Mouse (Mus musculus): Measurements from ENCODE around the gene Iqce. TPM values are rescaled to one million over a fixed set of nuclear protein-coding genes. Genes with fewer than 3 reads are reported as not detected.
"Not testable (repeated sequence)": the region's sequence is repeated elsewhere in the genome, so short reads cannot be mapped to it uniquely, and the experiment has no call there.

The Iqce gene
- total RNA-seq, 2 experiments from 2014 or later: 70.1 to 75.6 TPM

DNA sequence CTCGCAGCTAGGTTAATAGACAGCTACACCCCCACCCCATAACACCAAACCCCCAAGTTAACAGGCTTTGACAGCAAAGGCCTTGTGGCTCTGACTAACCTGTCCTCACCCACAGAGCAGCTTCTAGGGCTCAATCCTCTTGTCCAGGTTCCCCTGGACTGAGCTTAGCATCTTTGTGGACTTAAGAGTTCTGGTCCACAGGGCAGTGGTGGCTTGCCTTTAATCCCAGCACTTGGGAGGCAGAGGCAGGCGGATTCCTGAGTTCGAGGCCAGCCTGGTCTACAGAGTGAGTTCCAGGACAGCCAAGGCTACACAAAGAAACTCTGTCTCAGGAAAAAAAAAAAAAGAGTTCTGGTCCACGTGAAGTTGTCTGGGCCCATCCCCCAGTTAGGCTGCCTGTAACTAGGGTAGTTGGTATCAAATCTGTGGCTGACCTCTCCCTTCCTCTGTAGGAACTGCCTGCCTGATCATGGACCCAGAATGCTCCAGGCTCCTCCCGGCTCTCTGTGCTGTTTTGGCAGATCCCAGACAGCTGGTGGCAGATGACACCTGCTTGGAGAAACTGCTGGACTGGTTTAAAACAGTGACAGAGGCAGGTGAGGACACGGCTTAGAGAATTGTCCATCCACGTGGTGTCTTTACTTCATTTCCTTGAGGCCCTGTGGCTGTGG is 3.5 kb upstream of the Iqce start:
- DNase-seq: no peak
- intact Hi-C loops (cut with DNase I): no loop called here

DNA sequence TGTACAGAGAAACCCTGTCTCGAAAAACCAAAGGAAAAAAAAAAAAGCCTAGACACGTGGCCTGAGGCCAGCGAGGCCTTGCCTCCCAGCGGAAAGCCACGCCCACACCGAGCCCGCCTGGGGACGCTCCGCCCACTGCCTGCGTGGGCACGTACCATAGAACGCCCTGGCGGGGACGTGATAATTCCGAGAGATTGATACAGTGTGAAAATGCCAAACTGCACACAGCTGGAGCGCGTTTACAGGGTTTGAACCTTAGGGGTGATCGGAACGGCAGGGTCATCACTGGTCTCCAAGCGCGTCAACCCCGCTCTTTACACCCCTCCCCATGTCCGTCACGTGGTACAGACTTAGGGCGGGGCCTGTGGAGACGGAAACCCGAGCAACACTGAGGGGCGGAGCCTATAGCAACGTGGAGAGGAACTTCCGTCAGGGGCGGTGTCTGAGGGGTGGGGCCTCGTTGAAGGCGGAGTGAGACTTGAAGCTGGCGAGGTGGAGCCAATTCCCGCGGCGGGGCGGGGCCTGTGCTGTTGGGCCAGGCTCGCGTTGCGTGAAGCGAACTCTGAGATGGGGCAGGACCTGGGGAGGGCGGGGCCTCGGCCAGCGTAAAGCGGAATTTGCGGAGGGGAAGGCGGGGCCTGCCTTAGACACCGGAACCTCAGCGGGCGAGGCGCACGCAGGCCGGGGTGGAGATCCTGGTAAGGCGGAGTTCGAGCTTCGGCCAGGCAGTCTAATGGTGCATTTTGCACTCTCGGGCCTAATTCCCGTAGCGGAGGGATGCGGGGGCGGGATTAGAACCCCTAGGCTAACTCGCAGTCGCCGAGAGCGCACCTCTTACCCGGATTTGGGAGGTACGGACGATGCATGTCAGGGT is 2.4 kb upstream of the Iqce start, which contains the start of gene Brat1:
Gene Brat1, plus strand, starts transcription at position 634 of the 874 bp plus-strand sequence.
- peak; percentile 100 for DNase-seq

DNA sequence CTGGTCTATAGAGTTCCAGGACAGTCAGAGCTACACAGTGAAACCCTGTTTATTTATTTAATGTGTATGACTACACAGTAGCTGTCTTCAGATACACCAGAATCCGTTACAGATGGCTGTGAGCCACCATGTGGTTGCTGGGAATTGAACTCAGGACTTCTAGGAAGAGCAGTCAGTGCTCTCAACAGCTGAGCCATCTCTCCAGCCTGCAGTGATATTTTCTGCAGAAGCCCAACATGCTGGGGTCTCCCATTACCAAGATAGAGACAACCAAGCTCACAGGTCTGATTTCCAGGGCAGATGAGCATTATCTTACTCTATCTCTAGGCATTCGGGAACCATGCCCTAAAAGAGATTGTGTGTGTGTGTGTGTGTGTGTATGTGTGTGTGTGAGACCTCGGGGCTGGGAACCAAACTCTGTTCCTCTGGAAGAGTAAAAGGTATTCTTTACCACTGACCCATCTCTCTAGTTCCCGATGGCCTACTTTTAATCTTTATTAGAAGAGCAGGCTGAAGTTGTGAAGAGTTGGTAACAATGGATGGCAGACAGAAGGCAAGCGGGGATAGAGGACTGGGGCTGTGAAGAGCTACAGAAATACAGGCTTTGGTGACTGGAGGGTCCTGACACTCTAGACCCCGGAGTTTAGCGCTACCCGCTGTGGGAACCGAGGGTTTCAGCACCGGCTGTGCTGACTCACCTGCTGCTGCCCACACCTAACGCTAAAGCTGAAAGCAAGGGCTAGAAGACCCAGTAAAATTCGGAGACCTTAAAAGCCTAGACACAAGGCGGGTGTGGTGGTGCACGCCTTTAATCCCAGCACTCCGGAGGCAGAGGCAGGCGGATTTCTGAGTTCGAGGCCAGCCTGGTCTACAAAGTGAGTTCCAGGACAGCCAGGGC is 1.6 kb upstream of the Iqce start:
- no peak for DNase-seq
- intact Hi-C loops (cut with DNase I): no loop called here

More for the DNA sequence above, 2.4 kb upstream of the Iqce start, which contains the start of gene Brat1:
- intact Hi-C loops (cut with DNase I): no loop called here

DNA sequence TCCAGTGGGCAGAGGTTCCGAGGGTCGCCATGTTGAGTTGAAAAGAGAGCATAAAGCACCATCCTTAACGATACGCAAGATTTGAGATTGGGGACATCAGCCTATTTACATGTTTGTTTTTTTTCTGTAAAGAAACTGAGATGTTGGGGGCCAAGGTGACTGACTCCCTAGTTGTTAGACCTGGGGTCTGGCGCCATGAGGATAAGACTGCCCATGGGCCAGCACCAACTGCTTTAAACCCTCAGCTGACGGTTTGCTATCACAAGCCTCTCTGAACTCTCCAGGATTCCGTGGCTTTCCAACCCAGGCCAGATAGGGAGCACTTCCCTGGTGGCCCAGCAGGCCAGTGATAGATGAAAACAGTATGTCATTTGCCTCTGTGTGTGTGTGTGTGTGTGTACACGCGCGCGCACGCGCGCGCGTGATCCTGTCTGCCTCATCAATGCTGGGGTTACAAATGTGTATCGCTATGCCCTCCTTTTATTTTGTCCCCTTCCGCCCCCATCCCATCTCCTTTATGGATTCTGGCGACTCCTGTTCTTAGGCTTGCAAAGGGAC is 519 bp upstream of the Iqce start:
- no peak for DNase-seq
- intact Hi-C loops (cut with DNase I): no loop called here

DNA sequence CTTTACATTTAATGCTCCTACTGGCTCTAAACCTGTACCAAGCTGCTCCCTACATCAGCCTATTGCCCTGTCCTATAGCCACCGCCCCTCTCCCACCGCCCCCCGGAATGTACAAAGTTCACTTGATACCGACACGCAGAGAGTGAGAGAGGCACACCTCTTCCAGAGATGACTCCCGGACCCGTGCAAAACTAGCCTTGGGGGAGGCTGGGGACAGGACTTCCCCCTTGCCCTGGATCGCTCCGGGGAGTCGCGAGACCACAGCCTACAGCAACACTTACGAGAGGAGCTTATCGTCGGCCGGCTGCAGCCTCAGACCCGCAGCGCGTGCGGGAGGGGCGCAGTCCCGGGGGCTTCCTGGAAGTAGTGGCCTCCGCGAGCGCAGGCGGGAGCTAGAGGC is 517 bp downstream of the Iqce start:
- peak; percentile 34 for DNase-seq
- intact Hi-C loops (cut with DNase I): no loop called here

DNA sequence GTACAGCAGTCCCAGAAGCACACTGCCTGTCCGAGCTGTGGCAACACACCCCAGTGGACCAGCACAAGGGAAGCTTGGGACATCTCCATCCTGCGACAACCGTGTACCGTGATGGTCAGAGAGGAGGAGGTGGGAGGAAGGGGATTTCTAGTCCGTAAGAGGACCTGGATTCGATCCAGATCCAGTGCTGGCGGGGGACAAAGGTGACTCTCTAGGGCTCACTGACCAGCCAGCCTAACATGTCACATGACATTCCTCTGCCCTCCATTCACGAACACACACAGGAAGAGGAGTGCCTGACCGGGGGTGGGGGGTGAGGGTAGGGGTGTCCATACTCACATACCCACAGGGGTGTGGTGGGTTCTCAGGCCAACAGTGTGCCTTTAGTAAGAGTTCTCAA is 2.4 kb downstream of the Iqce start:
- DNase-seq: no peak
- intact Hi-C loops (cut with DNase I): no loop called here

DNA sequence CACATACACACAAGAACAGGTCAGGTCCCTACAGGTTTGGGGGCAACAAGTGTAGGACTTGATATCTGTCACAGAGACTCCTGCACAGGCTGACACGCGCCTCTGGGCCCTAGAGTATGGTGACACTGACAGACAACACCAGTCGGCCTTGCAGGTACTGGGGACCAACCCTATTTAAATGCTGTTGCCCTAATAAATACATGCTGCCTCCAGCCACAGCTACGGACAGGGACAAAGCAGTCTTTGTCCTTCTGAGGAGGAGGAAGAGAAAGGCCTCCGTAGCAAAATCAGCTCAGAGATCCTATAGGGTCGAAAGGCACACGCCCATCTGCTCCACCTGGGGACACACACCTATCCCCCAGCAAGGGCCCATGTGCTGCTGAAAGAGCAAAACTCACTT is 6.2 kb downstream of the Iqce start:
- intact Hi-C loops (cut with DNase I): no loop called here
- no peak for DNase-seq

DNA sequence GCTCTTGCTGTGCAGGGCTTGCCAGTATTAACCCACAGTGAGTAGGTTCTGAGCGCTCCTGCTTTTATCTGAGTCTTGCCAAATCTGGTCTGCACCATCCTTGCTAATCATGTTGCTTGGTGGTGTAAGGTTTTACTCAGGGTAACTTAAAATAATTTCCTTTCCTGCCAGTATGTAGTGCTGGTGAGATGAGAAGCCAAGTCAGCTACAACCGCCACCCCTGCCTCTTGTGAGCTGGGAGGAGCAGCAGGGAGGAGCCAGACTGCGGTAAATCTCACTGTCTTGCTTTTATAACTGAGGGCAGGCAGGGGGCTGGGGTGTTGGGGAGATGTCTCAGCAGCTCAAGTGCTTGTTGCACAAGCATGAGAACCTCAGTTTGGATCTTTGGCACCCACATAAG is 13.7 kb downstream of the Iqce start:
- intact Hi-C loops (cut with DNase I): no loop called here
- no peak for DNase-seq

DNA sequence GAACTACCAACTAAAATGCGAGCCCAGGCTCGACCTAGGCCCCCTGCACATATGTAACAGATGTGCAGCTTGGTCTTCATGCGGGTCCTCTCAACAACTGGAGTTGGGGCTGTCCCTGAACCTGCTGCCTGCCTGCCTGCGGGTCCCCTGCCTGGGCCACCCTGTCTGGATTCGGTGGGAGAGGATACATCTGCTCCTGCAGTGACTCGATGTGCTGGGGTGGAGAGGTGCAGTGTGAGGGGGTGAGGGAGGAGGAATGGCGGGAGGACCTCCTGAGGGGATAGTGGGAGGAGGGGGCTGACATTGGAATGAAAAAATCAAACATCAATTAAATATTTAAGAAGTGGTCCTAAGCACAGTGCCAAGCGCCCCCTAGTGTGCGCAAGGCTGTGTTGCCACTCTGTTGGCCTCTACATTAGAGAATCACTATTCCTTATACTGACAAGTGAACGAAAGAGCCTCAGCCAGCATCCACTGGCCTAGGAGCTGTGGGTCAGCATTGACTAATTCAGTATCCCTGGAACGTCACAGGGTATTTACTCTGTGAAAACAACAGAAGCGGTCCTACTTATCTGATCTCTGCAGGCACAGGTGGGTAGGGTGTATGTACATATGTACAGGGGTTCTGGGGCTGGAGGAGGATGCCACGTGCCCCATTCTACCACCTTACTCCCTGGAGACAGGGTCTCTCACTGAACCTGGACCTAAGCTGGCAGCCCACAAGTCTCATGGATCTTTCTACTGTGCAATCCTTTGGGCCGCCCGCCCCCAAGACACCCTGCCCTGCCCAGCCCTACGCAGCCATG is 17.6 kb downstream of the Iqce start:
- intact Hi-C loops (cut with DNase I): loop anchor here (5.0 kb wide), 1 partner anchor 142 kb away; no protein-coding TSS in a partner anchor
- DNase-seq: peak; percentile 60

DNA sequence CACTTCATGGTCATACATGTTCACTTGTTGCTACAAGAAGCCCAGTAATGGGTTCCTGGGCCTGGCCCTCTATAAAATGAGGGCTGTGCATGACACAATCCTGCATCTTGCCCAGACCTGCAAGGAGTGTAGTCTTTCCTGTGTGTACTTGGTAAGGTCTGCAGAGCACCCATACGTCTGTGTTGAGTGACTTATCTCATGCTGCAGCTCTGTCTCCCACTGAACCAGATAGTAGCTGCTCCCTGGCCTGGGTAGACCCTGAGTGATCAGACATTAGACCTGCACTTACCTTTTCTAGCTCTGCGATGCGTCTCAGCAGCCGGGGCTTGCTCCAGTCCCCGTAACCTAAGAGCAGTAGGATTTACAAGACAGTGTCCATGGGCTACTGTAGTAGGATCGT is 20.1 kb downstream of the Iqce start:
- intact Hi-C loops (cut with DNase I): loop anchor here (5.0 kb wide), 1 partner anchor 140 kb away; no protein-coding TSS in a partner anchor
- no peak for DNase-seq

DNA sequence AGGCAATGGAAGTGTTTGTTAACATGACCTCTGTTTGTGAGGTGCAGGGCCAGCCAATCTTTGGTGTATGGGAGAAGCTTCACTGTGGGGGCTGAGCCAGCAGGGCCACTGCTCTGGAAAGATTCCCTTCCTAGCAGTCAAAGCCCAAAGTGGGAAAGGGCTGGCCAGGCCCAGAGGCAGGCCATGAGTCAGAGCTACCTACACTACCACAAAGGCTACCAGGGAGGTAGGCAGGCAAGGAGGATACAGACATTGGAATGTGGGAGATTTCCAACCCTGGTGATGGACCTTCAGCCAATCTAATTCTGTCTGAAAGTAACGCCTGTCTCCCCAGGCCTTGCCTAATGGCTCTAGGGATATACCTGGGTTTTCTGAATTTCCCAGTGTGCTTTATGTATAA is 21.2 kb downstream of the Iqce start:
- no peak for DNase-seq
- intact Hi-C loops (cut with DNase I): loop anchor here (5.0 kb wide), 1 partner anchor 139 kb away; no protein-coding TSS in a partner anchor

DNA sequence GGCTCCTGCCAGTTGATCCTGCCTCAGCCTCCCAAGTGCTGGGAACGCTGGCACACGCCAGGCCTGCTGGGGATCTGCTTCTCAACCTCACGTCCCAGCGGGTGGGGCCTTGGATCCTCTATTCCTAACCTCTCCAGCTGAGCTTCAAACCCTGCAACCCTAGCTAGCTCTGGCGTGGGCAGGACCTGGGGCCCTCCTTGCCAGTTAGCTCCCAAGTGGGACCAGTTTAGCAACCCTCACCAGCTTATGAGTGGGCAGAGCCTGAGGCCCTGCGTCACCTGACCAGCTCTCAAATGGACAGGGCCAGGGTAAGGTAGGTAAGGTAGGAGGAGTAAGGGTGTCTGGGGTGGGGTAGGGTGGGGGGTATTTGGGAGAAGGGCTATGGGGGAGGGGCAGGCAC is 22.1 kb downstream of the Iqce start:
- intact Hi-C loops (cut with DNase I): loop anchor here (5.0 kb wide), 1 partner anchor 138 kb away; no protein-coding TSS in a partner anchor
- no peak for DNase-seq

DNA sequence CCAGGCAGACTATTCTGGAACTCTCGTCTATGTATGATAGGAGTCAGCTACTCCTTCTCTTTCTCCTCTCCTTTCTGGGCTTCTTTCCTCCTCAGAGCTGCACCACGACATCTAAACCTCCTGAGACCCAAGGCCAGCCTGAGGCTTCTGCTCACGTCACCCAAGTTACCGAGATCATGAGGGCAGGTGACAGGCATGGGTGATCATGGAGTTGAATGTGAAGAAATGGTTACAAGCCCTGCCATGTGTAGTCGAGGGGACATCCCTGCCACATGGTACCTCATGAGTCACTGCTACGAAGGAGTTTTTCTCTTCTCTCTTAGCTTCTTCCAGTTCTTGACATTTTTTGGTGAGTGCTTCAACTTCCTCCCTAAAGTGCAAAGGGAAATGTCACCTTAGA is 25.0 kb downstream of the Iqce start:
- DNase-seq: no peak
- intact Hi-C loops (cut with DNase I): no loop called here

DNA sequence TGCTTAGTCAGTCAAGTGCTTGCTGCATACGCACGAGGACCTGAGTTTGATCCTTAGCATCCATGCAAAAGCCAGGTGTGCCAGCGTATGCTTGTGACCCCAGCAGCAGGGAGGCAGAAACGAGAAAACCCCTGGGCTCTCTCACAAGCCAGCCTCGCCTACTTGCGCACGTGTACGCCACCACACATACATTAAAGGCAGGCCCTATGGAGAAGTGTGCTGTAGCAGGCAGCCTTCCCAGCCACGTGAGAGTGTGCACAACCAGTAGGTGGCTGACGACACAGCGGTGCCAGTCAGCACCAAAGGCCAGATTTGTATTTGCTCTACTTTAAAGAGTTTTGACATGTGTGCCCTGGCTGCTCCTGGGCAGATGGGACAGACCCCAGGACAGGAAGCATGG is 26.5 kb downstream of the Iqce start:
- no peak for DNase-seq
- intact Hi-C loops (cut with DNase I): no loop called here

DNA sequence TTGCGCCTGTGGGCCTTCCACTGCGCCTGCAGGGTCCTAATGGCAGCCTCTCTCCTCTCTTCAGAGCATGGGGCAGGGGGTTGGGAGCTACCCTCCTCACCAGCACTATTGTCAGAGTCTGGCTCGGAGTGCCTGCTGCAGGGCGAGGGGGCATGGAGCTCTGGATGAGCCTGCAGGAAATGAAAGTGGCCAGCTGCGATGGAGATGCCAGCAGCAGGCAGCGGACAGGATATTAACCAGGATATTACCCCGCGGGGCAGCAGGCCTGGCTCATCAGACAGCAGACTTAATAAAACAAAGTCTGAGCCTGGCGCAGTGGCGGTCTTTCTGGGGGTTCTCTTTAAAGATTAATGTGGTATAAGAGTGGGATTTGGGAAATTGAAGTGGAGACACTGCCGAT is 27.1 kb downstream of the Iqce start:
- intact Hi-C loops (cut with DNase I): no loop called here
- DNase-seq: no peak

DNA sequence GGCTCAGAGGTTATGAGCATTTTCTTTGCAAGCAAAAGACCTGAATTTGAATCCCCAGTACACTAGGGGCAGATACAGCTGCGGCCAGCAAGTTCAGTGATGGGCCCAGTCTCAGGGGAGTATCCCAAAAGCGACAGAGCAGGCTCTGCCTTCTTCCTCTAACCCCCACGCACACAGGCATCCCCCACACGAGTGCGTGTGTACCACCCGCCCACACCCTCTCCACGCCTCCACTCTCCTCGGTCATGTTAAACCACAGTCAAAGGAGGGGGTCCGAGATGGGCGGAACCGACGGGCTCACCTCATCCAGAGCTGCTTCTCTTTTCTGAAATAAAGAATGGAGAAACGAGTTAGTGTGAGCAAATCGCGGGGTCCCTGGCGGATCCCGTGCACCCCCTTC is 28.1 kb downstream of the Iqce start:
- no peak for DNase-seq
- intact Hi-C loops (cut with DNase I): no loop called here

DNA sequence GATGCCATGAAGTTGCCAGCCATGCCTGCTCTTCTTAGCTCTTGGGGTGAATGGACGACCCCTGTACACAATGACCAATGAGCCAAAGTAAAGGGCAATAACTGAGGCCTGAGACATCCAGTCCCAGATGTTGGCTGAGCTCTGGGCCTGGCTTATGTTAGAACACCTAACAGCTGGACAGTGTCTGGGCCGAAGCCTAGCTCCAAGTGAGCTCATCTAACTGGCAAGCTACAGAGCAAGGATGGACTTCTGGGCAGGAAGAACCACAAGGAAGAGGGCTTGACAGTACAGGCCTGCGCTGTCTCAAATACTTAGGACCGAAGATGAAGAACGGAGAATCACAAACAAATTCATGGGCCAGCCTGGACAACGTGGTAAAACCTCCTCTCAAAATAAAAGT is 29.6 kb downstream of the Iqce start:
- DNase-seq; intact Hi-C loops (cut with DNase I): not testable (repeated sequence)

DNA sequence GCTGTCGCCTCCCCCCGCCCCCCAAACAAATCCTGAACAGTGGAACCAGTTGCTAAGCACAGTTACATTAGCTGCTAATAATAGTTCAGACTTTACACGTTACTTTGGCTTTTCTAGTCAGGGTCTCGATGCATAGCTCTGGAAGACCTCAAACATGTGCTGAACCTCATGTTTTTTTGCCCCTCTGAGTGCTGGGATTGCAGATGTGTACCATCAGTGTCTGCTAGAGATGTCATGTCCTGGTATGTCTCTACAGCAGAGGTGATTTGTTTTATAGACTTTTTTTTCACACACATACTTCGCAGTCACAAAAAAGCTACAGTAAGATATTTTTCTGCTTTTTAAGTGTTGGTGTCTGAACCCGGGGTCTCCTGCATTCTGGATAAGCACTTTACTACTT is 30.1 kb downstream of the Iqce start:
- DNase-seq: no peak
- intact Hi-C loops (cut with DNase I): no loop called here

DNA sequence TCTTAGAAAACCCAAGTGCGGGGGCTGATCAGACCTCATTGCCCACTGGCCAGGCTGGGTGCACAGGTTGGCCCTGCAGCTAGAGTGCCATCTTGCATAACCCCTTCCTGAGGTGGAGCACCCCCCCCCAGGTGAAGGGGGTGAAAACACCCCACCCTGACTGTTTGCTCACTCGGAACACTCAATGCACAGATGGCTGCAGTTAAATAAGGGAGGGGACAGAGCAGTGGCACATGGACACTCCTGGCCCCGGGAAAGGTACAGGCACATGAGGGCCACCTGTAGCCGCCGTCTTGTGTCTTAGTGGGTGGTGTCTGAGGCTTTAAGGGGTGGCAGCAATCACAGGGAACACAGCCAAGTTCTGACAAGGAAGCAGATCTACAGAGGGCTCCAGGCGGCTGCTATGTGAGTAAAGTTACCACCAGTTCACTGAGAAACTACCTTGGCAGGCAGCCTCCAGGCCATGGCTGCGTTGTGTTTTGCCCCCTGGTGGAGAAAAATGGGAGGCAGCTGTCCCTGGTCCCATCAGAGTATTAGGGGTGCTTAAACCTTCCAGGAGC is 38.5 kb downstream of the Iqce start:
- intact Hi-C loops (cut with DNase I): no loop called here

More for the DNA sequence above, 38.5 kb downstream of the Iqce start:
- DNase-seq: peak; percentile 71

All from left cerebral cortex, postnatal 4 days (tissue).